Mouse (Mus musculus) ES-E14 (cell line): ENCODE measurements around the gene Chn2.

ENCODE experiments used
- CHD2 ChIP-seq: IDR thresholded peaks from 2 replicates; pipeline ENCODE4 v1.6.1; 2014; ENCODE audit warnings: mild to moderate bottlenecking, low read depth, low read length, inconsistent platforms
- HCFC1 ChIP-seq: IDR thresholded peaks from 2 replicates; pipeline ENCODE4 v1.6.1; 2012; ENCODE audit warnings: low read length, inconsistent platforms, borderline replicate concordance; ENCODE audit not compliant: insufficient read depth
- MAFK ChIP-seq: IDR thresholded peaks from 2 replicates; pipeline ENCODE4 v1.6.1; 2014; ENCODE audit warnings: mild to moderate bottlenecking, low read depth, low read length, inconsistent platforms; ENCODE audit not compliant: insufficient read depth
- ZC3H11A ChIP-seq: IDR thresholded peaks from 2 replicates; pipeline ENCODE4 v1.6.1; 2012; ENCODE audit warnings: low read depth, mild to moderate bottlenecking, inconsistent platforms, low read length, borderline replicate concordance
- ZNF384 ChIP-seq: IDR thresholded peaks from 2 replicates; pipeline ENCODE4 v1.6.1; 2012; ENCODE audit warnings: low read depth, low read length, inconsistent platforms

- TF ChIP-seq CHD2 (no peak), ZC3H11A (no peak), HCFC1 (no peak), ZNF384 (no peak), MAFK (no peak)
Measured at GRCm38 (mm10) chr6:53996226-53996955, 43.0 kb upstream of the Chn2 start.
